Mouse (Mus musculus): ENCODE measurements around the gene Iqcn. TPM values are rescaled to one million over a fixed set of nuclear protein-coding genes. Genes with fewer than 3 reads are reported as not detected.

The Iqcn gene
- total RNA-seq, 1 experiment from 2014 or later, result not detected

DNA sequence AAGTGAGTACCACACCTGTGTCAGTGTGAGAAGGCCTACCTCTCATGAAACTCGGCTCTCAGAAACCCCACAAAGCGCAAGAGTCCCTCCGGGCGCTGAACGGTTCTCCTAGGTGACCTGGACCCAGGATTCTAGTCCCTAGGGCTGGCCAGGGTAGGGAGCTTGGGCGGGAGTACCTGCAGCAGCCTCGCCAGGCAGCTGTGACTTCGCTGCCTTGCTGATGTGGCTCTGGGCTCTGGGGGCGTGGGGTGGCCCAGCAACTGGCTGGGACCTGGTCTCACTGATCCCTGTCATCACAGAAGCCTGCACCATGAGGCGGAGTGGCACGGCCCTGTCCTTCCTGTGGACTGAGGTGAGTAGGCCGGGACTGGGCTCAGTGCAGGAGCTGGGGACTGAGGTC, 21.0 kb downstream of the Iqcn start:
- no peak for ATAC-seq (replicated peaks; ENCODE audit: low read depth, poor library complexity, severe bottlenecking)

DNA sequence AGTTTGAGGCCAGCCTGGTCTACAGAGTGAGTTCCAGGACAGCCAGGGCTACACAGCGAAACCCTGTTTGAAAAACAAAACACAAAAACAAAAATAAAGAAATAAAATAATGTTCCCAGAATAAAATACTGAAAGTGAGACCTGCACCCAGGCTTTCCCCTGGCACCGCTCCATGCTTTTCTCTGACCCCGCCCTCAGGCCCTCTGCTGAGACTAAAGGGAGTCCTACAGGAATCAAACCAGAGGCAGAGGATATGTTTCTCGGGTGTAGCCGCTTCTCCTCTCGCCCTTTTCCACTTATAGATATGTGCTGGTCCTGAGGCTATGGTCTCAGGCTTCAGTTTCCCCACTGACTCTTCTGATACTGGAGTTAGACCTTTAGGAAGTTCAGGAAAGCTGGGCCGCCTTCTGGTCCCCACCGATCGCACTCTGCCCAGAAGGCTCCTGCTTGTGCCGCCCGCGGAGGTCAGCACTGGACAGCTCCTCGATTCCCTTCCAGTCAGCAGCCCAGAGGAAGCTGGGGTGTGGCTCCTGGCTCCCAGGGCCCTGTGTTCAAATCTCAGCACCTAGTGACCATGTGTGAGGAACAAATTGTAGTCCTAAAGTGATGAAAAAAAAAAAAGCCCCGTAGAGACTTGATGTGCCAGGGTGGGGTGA, 22.7 kb downstream of the Iqcn start:
- ATAC-seq (replicated peaks; ENCODE audit: low read depth, poor library complexity, severe bottlenecking), result no peak; the same call in 1 of the 2 replicates

GRCm38 (mm10) chr8:70726721-70727120, 23.5 kb downstream of the Iqcn start:
- no peak for ATAC-seq (replicated peaks; ENCODE audit: low read depth, poor library complexity, severe bottlenecking)

DNA sequence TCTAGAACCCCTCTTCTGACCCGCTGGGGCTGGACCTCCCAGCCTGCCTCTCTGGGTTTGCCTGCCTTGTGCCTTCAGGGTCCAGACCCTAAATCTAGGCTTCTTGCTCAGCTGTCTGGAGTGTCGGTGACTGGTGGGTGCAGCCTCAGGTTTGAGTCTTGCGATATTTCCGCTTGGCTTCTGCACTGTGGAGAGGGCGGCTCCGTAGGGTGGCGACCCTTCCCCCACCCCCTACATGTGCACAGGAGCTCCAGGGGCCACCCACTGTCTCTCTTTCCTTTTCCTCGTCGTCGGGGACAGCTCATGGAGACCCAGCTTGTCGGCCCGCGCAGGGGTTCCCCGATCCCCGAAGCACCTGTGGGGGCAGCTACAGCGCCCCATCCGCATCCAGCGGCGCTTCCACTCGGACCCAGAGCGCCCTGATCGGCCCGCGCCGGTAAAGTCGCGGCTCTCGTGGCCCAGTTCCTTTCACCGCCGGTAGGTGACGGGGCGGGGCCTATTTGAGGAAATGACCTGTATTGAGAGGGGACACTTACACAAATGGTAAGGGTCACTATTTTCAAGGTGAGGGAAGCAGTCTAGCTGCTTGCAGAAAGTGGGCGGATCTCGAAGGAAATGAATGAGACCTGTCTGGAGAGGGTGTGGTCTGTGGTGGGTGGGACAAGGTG, 26.7 kb downstream of the Iqcn start:
- ATAC-seq (replicated peaks; ENCODE audit: low read depth, poor library complexity, severe bottlenecking), result peak; percentile 73

DNA sequence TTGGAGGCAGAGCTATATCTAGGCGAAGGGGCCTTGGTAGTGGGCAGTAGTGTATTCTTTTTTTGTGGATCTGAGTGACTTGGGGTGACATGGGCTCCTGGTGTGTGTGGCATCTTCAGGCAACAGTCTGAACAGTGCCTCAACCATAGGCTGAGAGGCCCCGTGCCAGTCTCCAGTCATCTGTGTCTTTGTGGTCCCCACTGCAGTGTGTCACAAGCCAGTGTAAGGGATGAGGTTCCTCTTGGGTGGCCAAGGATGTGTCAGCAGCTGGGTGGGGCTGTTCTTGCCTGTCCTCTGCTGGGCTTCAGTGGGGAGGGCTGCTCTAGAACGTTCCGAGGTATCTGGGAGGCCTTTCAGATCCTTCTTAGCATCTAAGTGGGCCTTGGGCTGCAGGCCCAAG, 27.7 kb downstream of the Iqcn start:
- ATAC-seq (replicated peaks; ENCODE audit: low read depth, poor library complexity, severe bottlenecking), result no peak

DNA sequence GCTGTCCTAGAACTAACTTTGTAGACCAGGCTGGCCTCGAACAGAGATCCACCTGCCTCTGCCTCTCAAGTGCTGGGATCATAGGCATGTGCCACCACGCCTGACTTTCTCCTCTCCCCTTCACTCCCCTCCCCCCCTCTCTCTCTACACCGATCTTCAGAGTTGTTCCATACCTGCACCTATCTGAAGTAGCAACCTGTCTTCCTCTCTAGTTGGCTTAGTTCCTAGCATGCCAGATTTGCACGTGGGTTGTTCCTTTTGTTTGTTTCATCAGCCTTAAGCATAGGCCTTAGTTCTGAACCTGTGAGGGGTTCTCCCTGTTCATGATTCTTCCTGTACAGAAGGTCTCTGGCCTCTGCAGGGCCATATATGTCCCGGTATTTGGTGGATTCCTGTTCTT, 34.4 kb downstream of the Iqcn start:
- no peak for ATAC-seq (replicated peaks; ENCODE audit: low read depth, poor library complexity, severe bottlenecking)

GRCm38 (mm10) chr8:70738211-70738610, 35.0 kb downstream of the Iqcn start:
- ATAC-seq (replicated peaks; ENCODE audit: low read depth, poor library complexity, severe bottlenecking), result 0 out of 2 replicates have a peak, but pooled peaks have one; percentile 25

DNA sequence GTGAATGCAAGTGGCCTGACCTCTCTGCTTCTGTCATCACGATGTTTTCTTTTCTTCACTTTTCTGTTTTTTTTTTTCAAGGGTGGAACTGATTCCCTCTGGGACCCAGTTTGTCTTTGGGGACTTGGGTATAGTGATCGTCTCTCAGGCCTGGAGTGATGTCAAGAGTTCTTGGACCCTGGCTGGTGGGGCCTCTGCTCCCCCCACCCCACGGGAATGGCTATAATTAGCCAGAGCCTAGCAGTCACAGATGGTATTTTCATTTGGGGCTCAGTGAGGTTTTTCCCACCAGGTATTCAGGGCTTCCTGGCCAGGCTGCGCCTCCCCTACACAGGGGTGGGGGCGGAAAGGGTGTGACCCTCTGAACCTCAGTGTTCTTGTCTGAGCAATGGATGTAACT, 38.4 kb downstream of the Iqcn start:
- no peak for ATAC-seq (replicated peaks; ENCODE audit: low read depth, poor library complexity, severe bottlenecking)

- no peak for ATAC-seq (replicated peaks; ENCODE audit: low read depth, poor library complexity, severe bottlenecking)
Observed at GRCm38 (mm10) chr8:70742176-70742575, 38.9 kb downstream of the Iqcn start.

- peak; percentile 18 for ATAC-seq (replicated peaks; ENCODE audit: low read depth, poor library complexity, severe bottlenecking)
Observed at GRCm38 (mm10) chr8:70742981-70743655, 39.9 kb downstream of the Iqcn start.

DNA sequence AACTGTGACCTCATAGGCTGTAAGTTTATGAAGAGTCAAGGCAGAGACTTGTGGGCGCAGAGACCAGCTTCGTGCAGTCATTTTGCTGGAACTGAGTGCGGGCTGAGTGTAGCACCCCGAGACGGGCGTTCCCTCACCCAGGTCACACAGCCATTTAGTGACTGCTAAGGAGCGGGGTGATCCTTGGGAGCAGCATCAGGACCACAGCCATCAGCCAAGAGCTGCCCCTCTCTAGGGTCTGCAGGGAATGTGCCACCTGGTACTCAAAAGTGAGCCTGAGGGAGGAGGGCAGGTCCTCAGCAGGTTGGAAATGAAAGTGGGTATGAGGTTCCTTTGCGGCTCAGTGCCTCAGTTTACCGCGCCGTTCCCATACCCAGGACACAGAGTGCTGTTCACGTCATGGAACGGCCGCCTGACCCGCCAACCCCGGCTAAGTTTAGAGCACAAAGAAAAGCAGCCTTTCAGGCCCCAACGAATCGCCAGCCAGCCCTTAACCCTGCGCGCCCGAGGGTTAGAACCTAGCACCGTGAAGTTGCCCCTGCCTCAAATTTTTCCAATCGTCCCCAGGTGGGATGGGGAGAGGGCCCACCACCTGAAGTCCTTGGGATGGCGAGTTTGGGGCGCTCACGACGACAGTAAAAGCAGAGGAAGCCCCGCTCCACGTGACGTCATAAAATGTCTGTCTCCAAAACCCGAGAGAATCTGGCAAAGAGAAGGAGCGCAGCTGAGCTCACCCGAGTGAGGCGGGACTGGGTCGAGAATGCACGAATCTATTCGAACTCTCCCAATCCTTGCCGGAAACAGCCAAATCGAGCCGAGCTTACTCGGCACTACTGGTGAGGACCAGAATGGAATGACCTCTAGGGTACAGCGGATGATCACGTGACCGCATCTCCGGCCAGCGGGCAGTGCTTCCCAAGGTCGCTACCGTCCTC, 40.7 kb downstream of the Iqcn start:
- ATAC-seq (replicated peaks; ENCODE audit: low read depth, poor library complexity, severe bottlenecking), result peak; percentile 13; the same call in 1 of the 2 replicates

DNA sequence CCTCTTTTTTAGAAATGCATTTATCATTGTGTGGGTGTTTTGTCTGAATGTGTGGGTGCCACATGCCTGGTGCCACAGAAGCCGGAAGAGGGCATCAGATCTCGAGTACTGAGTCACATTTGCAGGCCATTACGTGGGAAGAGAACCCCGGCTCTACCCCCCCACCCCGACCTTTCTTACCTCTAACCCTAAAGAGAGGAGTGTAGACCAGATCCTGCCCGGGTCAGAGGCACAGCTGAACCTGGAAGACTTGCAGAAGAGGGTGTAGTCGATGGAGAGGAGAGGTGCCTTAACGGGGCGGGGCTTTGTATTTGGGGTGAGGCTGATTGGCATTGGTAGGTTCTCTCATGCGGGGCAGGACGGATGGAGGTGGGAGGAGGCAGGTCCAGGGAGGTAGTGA, 41.5 kb downstream of the Iqcn start:
- ATAC-seq (replicated peaks; ENCODE audit: low read depth, poor library complexity, severe bottlenecking), result no peak

GRCm38 (mm10) chr8:70745691-70746220, 42.5 kb downstream of the Iqcn start:
- ATAC-seq (replicated peaks; ENCODE audit: low read depth, poor library complexity, severe bottlenecking), result no peak

- no peak for ATAC-seq (replicated peaks; ENCODE audit: low read depth, poor library complexity, severe bottlenecking)
Observed at GRCm38 (mm10) chr8:70746676-70747075, 43.4 kb downstream of the Iqcn start.

- ATAC-seq (replicated peaks; ENCODE audit: low read depth, poor library complexity, severe bottlenecking), result no peak
Observed at GRCm38 (mm10) chr8:70747211-70747890, 44.1 kb downstream of the Iqcn start.

DNA sequence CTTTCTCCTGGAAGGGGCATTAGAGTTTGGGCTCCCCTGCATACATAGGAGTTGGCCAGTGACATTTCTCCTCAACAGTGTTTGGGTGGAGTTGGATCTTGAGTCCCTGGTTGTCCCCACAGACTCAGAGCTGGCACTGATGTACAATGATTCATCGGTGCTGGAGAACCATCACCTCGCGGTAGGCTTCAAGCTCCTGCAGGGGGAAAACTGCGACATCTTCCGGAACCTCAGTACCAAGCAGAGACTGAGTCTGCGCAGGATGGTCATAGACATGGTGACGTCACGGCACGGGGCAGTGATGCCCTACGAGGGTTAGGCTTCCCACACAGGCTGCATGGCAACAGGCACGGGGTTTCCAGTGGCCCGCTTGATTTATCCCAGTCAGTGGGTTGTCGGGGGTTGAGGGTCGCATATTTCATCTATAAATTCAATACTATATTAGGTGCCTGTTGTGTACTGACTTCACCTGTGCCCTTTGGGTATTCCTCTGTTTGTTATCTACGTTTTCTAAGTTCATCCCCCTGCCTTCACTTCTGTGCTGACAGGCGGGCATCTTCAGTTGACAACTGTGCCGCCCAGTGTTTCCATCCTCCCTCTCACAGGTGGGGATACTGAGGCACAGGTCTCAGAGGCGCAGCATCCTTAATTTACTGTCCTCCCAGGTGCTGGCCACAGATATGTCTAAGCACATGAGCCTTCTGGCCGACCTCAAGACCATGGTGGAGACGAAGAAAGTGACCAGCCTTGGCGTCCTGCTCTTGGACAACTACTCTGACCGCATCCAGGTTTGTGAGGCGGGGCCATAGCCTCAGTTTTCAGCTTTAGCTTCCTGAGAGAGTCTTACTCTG, 45.2 kb downstream of the Iqcn start:
- no peak for ATAC-seq (replicated peaks; ENCODE audit: low read depth, poor library complexity, severe bottlenecking)

DNA sequence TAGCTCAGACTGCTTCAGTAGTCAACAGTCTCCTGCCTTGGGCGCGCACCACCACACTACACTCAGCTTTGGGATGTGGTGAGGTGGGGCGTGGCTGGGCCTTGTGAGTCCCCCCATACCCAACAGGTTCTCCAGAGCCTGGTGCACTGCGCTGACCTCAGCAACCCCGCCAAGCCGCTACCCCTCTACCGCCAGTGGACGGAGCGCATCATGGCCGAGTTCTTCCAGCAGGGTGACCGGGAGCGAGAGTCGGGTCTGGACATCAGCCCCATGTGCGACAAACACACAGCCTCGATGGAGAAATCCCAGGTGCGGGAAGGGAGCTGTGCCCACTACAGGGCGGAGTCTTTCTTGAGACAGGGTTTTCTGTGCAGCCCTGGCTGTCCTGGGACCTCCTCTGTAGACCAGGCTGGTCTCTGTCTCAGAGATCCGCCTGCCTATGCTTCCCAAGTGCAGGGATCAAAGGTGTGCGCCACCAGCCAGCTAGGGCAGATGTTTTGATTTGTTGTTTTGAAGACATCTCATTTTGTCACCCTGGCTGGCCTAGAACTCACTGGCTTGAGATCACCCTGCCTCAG, 45.9 kb downstream of the Iqcn start:
- no peak for ATAC-seq (replicated peaks; ENCODE audit: low read depth, poor library complexity, severe bottlenecking)

- no peak for ATAC-seq (replicated peaks; ENCODE audit: low read depth, poor library complexity, severe bottlenecking)
Observed at GRCm38 (mm10) chr8:70750128-70750680, 46.9 kb downstream of the Iqcn start.
